Mouse (Mus musculus) erythroblast, embryonic 14.5 days (primary cell): Measurements from ENCODE around the gene Fbh1.

Experiments
- GATA1 ChIP-seq: IDR thresholded peaks from 2 replicates; pipeline ENCODE4 v1.6.1; 2012; ENCODE audit warnings: low read length, inconsistent platforms, mixed read lengths
- TAL1 ChIP-seq: IDR thresholded peaks from 3 replicates; pipeline ENCODE4 v1.6.1; 2012; ENCODE audit warnings: low read length, inconsistent platforms, mixed read lengths

- TF ChIP-seq TAL1, result no peak
- TF ChIP-seq GATA1, result no peak
Observed at GRCm38 (mm10) chr2:11778087-11778823, 873 bp upstream of the Fbh1 start.
